Mouse (Mus musculus) spleen, postnatal 4 days (tissue): Measurements from ENCODE around the gene Gm49416.
A peak's percentile ranks its signal among the peaks of the same experiment; 100 is the strongest.
"Not testable (repeated sequence)": the region's sequence is repeated elsewhere in the genome, so short reads cannot be mapped to it uniquely, and the experiment has no call there.

Experiments
- DNase-seq, 2 experiments: peaks; one replicate each; pipeline ENCODE4 v3.0.0; 2022; ENCODE audit warnings: low spot score in 2 of 2

The Gm49416 gene

DNA sequence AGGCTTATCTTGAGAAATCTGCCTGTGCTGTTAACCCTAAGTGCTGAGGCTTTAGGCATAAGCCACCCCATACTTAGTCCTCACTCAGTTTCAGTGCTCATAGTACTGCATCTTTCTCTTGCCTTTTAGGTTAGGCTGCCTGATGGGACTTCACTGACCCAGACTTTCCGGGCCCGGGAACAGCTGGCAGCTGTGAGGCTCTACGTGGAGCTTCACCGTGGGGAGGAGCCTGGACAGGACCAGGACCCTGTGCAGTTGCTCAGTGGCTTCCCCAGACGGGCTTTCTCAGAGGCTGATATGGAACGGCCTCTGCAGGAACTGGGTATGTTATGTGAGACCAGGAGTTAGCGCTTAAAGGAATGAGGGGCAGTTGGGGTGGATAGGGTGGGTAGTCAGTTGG lies 13.7 kb upstream of the Gm49416 start:
- DNase-seq: no peak

DNA sequence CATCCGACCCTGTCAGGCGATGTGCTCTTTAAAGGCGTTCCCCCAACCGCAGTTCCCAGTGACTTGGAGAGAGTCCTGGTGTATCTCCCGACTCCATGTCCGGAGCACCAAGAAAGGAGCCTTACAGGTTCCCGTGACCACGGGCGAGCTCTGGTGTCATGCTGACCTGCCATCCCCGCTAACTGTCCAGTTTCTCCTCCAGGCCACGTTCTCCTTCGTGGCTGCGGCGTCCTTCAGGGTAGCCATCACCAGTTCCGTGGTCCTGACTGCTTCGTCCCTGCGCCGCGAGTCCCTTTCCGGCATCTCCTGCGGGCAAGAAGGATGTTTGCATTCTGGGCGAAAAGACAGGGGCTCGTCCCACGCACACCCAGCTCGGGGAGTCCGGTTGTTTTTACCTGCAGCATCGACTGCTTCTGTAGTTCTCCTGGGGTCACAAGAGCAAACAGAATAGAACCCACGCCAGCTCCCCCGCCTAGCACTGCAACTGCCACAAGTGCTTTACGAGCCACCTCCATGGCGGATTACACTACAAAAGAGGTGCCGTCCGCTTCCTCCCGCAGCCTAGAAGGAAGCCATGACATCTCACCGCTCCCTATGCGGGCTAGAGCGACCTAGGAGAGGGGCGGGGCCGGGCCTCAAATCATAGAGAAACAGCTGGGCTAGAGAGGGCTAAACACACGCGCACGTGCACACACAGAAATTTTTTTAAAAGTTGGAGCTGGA lies 8.3 kb upstream of the Gm49416 start, which contains the start of gene Uqcc3:
Uqcc3 (minus strand) TSS at position 613 of the 723 bp plus-strand sequence.
- DNase-seq: peak; percentile 91 to 94

DNA sequence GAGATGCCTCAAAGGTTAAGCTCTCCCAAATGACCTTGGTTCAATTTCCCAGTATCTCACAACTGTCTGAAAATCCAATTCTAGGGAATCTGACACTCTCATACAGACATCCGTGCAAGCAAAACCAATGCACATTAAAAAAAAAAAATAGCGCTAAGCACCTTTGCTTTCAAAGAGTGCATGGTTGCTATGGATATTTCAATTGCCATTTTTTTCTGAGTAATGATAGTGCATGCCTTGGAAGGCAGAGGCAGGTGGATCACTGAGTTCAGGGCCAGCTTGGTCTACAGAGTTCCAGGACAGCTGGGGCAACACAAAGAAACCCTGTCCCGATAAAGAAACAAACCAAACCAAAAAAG lies 7.7 kb upstream of the Gm49416 start:
- no peak for DNase-seq

- no peak for DNase-seq
Observed at GRCm38 (mm10) chr19:8883616-8884015, 5.1 kb upstream of the Gm49416 start, which contains the start of the genes Lbhd1 and Gm49403. Gene Lbhd1, plus strand, starts transcription at chr19:8883732. Gene Gm49403, plus strand, starts transcription at chr19:8883930.

DNA sequence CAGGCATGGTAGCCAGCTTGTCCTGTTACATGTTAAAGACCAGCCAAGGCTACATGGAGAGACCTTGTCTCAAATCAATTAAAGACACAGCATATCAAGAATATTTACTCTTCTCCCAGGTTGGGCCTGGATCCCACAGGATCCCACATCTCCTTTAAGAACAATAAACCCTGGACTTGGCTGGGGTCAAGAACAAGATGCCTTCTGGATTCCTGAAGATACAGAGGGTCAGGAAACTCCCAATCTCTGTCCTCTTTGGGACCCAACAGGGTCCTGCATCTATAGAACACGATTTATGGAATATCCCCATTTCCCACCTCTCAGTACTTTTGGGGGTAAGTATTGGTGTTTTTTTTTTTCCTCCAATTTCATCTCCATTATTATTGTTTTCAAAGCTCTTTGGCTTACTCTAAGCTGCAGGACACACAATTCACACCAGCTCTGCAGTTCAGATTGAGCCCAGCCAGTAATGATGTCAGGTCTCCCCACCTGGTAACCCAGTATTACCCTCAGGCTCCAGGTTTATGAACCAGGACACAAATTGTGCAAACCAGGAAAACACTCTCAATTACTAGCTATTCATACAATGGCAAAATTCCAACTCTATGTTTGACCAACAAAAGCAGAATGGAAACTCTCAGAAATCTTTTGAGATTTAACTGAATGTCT lies 1.7 kb upstream of the Gm49416 start:
- DNase-seq: no peak

- DNase-seq: no peak
Observed at GRCm38 (mm10) chr19:8887585-8888463, 902 bp upstream of the Gm49416 start.

DNA sequence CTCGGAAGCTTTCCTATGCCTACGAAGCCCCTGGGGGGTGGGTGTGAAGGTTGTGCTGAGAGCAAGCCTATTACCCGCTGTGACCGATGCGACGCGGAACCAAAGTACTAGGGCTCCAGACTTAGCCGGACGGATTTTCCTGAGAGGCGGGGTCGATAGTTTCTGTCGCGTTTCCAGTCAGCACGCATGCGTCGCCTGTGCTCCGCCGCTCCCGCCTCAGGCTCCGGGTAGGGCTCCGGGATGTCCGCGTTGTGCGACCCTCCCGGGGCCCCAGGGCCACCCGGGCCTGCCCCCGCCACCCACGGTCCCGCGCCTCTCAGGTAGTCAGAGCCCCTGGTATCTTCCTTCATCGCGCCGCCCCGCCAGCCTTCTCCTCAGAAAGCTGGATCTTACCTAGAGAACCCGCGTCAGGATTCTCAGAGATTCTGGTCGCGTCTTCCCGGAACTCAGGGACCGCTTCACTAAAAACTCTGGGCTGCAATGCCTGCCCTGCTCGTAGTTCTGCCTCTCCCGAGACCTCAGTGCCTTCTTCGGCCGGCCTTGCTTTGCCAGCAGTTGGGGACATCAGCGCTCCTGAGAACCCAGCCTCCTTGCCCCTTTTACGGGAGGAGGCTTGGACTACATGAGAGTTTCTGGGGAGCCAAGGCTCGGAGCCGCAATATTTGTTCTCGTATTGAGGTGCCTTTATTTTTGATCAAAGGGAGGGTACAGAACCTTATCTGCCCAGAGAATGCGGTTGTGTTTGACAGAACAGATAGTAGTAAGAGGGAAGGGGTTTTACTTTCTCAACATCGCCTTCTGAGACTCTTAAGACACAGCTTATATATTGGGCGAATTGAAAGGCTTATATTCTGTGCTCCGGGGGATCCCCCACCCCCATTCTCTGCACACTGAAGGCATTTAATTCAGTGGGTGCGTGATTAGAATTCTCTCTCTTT lies 4.4 kb downstream of the Gm49416 start, which contains the start of gene Ints5:
Ints5 (plus strand) TSS at position 177 of the 938 bp plus-strand sequence.
- DNase-seq: peak; percentile 86 to 94

GRCm38 (mm10) chr19:8895397-8895960 lies 6.8 kb downstream of the Gm49416 start:
- no peak for DNase-seq

DNA sequence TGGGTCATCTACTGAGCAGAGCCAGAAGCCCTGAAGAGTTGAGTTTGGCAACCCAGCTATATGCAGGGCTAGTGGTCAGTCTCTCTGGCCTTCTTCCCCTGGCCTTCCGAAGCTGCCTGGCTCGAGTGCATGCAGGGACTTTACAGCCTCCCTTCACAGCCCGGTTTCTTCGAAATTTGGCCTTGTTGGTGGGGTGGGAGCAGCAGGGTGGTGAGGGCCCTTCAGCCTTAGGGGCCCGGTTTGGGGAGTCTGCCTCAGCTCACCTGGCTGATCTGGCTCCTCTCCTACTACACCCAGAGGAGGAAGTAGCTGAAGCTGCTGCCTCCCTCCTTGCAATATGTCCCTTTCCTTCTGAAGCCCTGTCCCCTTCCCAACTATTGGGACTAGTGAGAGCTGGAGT lies 7.5 kb downstream of the Gm49416 start:
- DNase-seq: not testable (repeated sequence)

DNA sequence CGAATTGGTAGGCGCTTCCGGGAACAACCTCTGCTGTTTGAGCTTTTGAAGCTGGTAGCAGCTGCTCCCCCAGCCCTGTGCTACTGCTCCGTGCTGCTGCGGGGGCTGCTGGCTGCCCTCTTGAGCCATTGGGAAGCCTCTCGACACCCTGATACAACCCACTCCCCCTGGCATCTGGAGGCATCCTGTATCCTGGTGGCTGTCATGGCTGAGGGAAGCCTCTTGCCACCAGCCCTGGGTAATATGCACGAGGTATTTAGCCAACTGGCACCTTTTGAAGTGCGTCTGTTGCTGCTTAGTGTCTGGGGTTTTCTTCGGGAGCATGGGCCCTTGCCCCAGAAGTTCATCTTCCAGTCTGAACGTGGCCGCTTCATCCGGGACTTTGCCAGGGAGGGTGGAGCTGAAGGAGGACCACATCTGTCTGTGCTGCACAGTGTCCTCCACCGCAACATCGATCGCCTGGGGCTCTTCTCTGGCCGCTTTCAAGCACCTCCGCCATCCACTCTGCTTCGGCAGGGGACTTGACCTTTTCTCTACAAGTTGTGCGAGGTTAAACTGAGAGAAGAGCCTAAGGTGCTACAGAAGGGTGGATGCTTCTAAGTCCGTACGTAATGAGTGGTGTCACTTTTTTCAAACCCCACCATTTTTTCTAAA lies 8.6 kb downstream of the Gm49416 start:
- DNase-seq: peak in 1 of 2 experiments; percentile 70

DNA sequence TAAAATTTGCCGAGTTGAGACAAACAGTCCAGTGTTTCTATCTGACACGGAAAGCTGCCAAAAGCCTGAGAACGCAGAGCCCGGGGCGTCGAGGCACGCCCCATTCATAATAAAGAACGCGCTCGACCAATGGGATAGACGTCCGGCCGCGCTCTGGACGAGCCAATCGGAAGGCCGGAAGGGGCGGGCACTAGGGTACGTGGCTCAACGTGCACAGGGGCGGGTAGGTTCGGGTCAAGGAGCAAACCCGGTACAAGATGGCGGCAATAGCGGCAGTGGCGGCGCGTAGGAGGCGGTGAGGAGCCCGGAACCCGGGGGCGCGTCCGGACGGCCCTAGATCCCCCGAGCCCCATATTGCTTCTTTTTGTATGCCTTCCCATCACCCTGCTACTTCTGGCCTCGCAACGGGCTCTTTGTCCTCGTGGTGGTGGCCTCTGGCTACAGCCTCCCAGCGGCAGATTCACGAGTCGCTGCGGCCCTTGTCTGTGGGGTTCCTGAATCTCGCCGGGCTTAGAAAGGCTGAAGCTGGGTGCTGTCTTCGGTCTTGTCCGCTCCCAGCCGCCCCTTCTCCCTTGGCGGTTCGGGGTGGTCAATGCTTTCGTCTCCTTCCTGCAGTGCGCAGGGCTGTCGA lies 9.3 kb downstream of the Gm49416 start, which contains the start of gene Ganab:
Ganab (plus strand) TSS at position 207 of the 631 bp plus-strand sequence.
- DNase-seq: peak; percentile 95 to 97

GRCm38 (mm10) chr19:8898576-8898975 lies 9.8 kb downstream of the Gm49416 start:
- no peak for DNase-seq

- DNase-seq: no peak
Observed at GRCm38 (mm10) chr19:8899079-8899478, 10.4 kb downstream of the Gm49416 start.

DNA sequence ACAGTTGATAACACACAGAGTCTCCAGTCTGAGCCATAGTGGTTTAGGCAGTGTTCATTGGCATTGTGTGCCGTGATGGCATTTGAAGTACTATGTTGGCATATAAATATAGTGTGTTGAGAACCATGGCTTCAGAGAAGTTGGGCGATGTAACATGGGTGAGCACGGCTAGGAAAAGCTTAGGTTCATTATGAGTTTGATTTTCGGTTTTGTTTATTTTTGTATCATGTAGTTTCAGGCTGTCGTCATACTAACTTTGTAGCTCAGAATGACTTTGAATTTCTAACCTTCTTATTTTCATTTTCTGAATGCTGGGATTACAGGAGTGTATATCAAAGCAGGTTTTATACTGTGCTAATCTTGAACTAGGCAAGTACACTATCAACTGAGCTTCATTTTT lies 14.7 kb downstream of the Gm49416 start:
- no peak for DNase-seq

DNA sequence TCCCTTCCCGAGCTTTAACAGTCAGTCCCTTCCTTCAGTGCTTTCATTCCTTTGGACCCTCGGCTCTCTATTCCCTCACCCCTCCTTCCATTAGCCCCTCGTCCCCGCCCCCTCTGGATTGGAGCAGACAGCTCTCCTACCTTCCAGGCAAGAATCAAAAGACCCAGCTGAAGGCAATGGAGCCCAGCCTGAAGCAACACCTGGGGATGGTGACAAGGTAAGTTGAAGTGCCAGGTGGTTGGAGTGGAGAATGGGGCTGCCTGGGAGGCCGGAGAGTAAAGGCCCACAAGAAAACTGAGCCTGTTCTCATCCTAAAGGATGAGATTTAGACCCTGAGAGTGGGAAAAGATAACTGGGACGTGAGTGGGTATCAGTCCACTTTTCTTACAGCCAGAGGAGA lies 19.8 kb downstream of the Gm49416 start:
- no peak for DNase-seq

GRCm38 (mm10) chr19:8911810-8912209 lies 23.1 kb downstream of the Gm49416 start:
- DNase-seq: no peak

GRCm38 (mm10) chr19:8914212-8914611 lies 25.5 kb downstream of the Gm49416 start:
- no peak for DNase-seq

DNA sequence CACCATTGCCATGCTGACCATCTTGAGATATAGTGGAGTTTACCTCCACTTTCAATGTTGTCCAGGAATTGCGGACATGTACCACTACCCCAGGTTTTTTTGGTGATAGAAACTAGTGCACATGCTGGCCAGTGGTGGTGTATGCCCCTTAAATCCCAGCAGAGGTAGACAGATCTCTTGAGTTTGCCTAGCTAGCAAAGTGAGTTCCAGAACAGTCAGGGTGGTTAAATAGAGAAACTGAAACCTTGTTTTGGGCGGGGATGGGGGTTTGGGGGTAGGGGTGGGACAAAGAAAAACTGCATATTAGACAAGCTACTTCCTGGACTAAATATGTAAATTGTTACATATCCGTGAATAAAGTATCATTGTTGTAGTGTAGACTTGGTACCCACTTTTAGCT lies 30.3 kb downstream of the Gm49416 start:
- DNase-seq: no peak

DNA sequence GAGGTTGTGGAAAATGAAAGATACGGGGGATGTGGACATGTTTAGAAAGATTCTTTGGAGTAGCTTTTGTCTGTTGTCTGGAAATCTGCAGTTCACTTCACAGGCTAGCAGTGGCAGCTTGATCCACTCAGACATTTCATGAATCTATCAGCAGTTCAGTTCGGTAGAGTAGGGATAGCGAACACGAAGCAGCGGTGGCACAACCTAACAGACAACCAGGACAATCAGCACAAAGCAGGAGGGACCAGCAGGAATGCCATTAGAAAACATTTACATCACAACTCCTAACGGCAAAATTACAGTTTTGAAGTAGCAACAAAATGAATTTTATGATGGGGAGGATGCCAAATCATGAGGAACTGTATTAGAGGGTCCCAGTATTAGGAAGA lies 31.0 kb downstream of the Gm49416 start:
- DNase-seq: no peak
